Mouse (Mus musculus): ENCODE data around the gene Mpc1. TPM values are rescaled to one million over a fixed set of nuclear protein-coding genes. Genes with fewer than 3 reads are reported as not detected.
A peak's percentile ranks its signal among the peaks of the same experiment; 100 is the strongest.
"Not testable (repeated sequence)": the region's sequence is repeated elsewhere in the genome, so short reads cannot be mapped to it uniquely, and the experiment has no call there.

Mpc1 gene
- polyA plus RNA-seq, 1 experiment from 2014 or later = 84.6 TPM

DNA sequence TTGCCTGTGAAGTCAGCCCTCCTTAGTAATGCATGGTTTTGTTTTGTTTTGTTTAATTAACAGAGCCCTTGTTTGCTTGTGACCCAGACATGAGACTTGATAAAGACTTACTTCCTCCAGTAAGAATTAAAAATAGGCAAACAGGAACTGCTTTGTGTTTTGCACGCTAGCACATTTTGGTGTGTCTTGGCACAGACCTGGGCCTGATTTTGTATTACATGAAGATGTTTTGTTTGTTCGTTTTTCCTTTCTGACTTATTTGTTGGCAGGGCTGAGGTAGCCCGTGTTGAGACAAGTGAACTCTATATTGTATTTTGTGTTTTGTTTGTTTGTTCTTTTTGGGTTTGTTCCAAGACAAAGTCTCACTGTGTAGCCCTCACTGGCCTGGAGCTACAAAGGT lies 29.0 kb downstream of the Mpc1 start:
- 45% methylated on average over 3 of the region's 3 CpGs for WGBS
- Histone ChIP-seq H3K4me3 (peak overlapping the region; percentile 75), H3K9me3 (replicated peaks) (no peaks in the 10 kb centered on the region), H3K27me3 (ENCODE audit: low read depth, poor library complexity, severe bottlenecking) (no peaks in the 10 kb centered on the region), H3K4me1 (peaks cover 14% of the 10 kb centered on the region), H3K27ac (no peak overlapping the region; the same call in 1 of the 2 replicates), H3K36me3 (0 out of 2 replicates have a peak, but pooled peaks cover 3% of the 10 kb centered on the region)
- DNase-seq (ENCODE audit: low spot score) = no peak

GRCm38 (mm10) chr17:8313976-8314375 lies 31.3 kb downstream of the Mpc1 start:
- DNase-seq (ENCODE audit: low spot score) = no peak
- no peaks in the 10 kb centered on the region for H3K9me3 ChIP-seq (replicated peaks)
- H3K4me3 ChIP-seq = no peak overlapping the region
- H3K27me3 ChIP-seq (ENCODE audit: low read depth, poor library complexity, severe bottlenecking) = no peaks in the 10 kb centered on the region
- no peak overlapping the region for H3K27ac ChIP-seq
- 96% methylated on average over 3 of the region's 3 CpGs for WGBS
- H3K4me1 ChIP-seq = peaks cover 14% of the 10 kb centered on the region
- H3K36me3 ChIP-seq = 0 out of 2 replicates have a peak, but pooled peaks cover 3% of the 10 kb centered on the region

DNA sequence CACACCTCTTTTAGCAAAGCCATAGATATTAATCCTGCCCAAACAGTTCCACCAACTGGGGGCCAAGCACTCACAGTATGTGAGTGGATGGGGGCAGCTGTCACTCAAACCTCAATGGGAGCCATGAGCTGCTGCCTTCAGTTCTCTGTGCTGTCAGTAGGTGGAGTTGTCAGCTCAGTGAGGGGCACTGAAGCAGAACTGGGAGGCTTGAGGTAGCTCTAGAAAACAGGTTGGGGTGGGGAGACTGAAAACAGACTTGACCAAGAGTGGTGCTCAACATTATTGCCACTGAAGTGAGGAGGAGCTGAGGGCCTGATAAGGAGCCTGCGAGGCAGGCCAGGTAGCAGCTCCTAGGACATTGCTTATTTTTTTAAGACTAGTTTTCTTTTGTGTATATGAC lies 33.5 kb downstream of the Mpc1 start:
- H3K9me3 ChIP-seq (replicated peaks) = no peaks in the 10 kb centered on the region
- peaks cover 14% of the 10 kb centered on the region for H3K4me1 ChIP-seq
- 90% methylated on average over 1 of the region's 1 CpGs for WGBS
- H3K36me3 ChIP-seq = peaks cover 6% of the 10 kb centered on the region; the same call in 1 of the 2 replicates
- H3K27me3 ChIP-seq (ENCODE audit: low read depth, poor library complexity, severe bottlenecking) = no peaks in the 10 kb centered on the region
- no peak overlapping the region for H3K27ac ChIP-seq
- no peak overlapping the region for H3K4me3 ChIP-seq
- DNase-seq (ENCODE audit: low spot score) = no peak

DNA sequence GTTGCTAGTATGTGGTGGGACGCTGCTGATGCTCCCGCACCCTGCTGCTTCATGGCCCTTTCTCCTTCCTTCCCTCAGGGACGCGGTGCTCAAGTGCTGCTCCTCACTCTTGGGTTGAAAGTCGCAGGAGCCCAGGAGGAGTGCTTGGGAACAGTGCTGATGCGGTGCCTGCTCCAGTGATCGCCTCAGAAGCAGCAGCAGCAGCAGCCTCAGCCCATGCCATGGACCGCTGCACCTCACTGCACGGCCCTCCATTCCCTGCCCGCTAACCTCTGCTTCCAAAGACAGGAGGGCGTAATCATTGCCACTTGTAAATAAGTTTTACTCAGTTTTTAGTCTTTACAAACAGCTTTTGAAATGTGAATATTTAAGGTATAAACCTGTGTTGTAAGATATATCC lies 44.2 kb downstream of the Mpc1 start:
- not testable (repeated sequence) for H3K27ac ChIP-seq; H3K4me1 ChIP-seq; H3K9me3 ChIP-seq (replicated peaks); DNase-seq (ENCODE audit: low spot score); H3K4me3 ChIP-seq; H3K27me3 ChIP-seq (ENCODE audit: low read depth, poor library complexity, severe bottlenecking)
- 93% methylated on average over 11 of the region's 11 CpGs for WGBS
- peaks cover 23% of the 10 kb centered on the region for H3K36me3 ChIP-seq

DNA sequence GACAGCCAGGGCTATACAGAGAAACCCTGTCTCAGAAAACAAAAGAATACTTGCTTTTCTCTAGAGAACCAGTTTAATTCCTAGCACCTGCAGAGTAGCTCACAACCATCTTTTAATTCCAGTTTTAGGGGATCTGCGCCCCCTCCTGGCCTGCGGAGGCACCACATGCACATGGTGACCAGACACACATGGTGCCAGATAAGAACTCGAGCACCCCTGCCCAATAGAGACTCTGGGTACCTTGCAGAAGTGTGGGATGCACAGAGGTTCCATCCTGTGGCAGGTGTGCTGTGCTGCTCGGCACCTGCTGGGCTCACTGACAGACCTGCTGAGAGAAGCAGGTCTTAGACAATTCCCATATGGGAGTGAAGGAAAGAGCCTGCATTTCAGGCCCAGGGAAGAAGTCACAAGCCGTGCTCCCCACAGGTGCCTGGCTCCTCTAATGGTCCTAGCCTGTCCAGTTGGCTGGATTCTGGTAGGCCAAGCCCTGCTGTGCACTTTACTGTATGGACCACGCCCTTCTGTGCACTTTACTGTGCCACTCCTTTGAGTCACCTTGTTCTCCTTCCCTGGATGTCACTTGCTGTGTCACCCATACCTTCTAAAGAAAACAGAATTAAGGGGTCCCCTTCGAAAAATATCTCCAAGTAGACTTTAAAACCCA lies 45.9 kb downstream of the Mpc1 start:
- H3K4me3 ChIP-seq = no peak overlapping the region
- H3K4me1 ChIP-seq = no peaks in the 10 kb centered on the region
- 70% methylated on average over 7 of the region's 7 CpGs for WGBS
- H3K36me3 ChIP-seq = peaks cover 17% of the 10 kb centered on the region
- H3K27ac ChIP-seq = no peak overlapping the region
- DNase-seq (ENCODE audit: low spot score) = no peak
- H3K27me3 ChIP-seq (ENCODE audit: low read depth, poor library complexity, severe bottlenecking) = no peaks in the 10 kb centered on the region
- no peaks in the 10 kb centered on the region for H3K9me3 ChIP-seq (replicated peaks)

DNA sequence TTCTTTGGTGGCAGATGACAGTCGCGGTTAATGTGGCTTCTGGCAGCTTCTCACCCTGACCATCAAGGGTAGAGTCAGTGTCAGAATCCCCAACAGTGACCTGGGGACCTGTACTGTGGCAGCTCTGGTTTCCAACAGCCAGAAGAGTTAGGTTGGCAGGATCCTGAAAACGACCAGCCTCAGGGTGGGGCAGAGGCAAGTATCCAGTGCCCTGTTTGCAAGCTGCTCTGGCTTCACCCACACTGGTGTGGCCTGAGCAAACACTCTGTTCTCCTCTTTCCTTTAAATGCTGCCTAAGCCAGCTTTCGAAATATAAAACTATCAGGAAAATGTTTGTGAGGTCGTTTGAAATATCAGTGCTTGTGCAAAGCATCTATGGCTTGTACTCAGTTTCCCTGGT lies 47.9 kb downstream of the Mpc1 start:
- 79% methylated on average over 5 of the region's 5 CpGs for WGBS
- Histone ChIP-seq H3K4me3 (no peak overlapping the region), H3K36me3 (peaks cover 16% of the 10 kb centered on the region), H3K27ac (no peak overlapping the region), H3K9me3 (replicated peaks) (no peaks in the 10 kb centered on the region), H3K27me3 (ENCODE audit: low read depth, poor library complexity, severe bottlenecking) (no peaks in the 10 kb centered on the region), H3K4me1 (no peaks in the 10 kb centered on the region)
- DNase-seq (ENCODE audit: low spot score) = no peak

DNA sequence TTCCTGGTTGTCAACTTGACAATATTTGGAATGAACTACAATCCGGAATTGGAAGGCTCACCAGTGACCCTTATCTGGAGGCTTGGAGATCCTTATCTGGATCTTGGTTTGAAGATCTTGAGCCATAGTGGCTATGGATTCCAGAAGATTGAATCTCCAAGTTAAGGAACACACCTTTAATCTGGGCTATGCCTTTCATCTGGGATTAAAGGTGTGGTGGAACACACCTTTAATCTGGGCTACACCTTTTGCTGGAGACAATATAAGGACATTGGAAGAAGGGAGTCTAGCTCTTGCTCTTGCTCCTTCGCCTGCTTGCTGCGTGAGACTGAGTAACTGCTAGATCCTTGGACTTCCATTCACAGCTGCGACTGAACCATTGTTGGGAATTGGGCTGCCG lies 54.5 kb downstream of the Mpc1 start, which contains the start of gene Prr18:
Gene Prr18 (plus strand): TSS at position 301 of the 400 bp plus-strand sequence.
- H3K4me3 ChIP-seq; DNase-seq (ENCODE audit: low spot score); H3K27ac ChIP-seq; H3K9me3 ChIP-seq (replicated peaks); H3K36me3 ChIP-seq: not testable (repeated sequence)
- peaks cover 45% of the 10 kb centered on the region for H3K27me3 ChIP-seq (ENCODE audit: low read depth, poor library complexity, severe bottlenecking)
- H3K4me1 ChIP-seq = peaks cover 18% of the 10 kb centered on the region
- WGBS = 90% methylated on average over 1 of the region's 5 CpGs

DNA sequence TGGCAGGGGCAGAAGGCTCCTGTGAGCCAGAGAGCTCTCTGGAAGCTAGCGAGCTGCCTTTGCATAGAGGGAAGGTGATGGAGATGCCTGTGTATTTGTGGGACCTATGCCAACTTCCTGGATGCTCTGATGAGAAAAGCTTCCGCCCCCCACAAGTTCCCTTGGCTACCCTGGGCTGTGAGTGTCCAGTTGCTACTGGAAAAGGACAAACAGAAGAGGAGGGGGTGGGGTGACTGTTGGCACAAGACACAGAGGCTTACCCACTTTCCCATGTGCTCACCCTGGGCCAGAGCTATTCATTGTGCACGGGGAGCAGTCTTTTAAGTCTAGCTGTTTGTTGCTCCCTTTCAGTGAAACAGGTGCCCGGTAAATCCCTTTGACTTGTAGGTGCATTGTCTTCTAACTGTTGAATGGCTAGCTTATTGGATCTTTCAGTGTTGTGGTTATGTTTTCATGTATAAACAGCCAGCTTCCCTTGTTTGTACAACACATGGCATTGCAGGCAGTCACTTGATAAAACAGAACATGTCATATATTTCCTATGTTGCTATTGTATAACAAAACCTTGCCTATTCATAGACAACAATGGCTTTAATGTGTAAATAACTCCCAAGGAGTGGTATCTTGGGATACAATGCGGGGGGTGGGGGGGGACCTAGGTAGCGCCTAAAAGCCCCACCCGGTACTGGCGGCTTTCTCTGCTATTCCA lies 57.1 kb downstream of the Mpc1 start:
- Histone ChIP-seq H3K36me3 (no peaks in the 10 kb centered on the region), H3K4me1 (peaks cover 18% of the 10 kb centered on the region), H3K27ac (no peak overlapping the region), H3K9me3 (replicated peaks) (no peaks in the 10 kb centered on the region), H3K4me3 (peak overlapping the region; percentile 70; the same call in 1 of the 2 replicates), H3K27me3 (ENCODE audit: low read depth, poor library complexity, severe bottlenecking) (peaks cover 61% of the 10 kb centered on the region)
- DNase-seq (ENCODE audit: low spot score) = no peak
- 25% methylated on average over 8 of the region's 8 CpGs for WGBS

GRCm38 (mm10) chr17:8340407-8341359 lies 58.0 kb downstream of the Mpc1 start:
- peak overlapping the region; percentile 63 for H3K27ac ChIP-seq
- DNase-seq (ENCODE audit: low spot score) = peak; percentile 61
- H3K27me3 ChIP-seq (ENCODE audit: low read depth, poor library complexity, severe bottlenecking) = peaks cover 61% of the 10 kb centered on the region
- peak overlapping the region; percentile 70 for H3K4me3 ChIP-seq
- H3K9me3 ChIP-seq (replicated peaks) = no peaks in the 10 kb centered on the region
- H3K36me3 ChIP-seq = no peaks in the 10 kb centered on the region
- WGBS = under 1% methylated on average over 73 of the region's 92 CpGs
- peaks cover 18% of the 10 kb centered on the region for H3K4me1 ChIP-seq

DNA sequence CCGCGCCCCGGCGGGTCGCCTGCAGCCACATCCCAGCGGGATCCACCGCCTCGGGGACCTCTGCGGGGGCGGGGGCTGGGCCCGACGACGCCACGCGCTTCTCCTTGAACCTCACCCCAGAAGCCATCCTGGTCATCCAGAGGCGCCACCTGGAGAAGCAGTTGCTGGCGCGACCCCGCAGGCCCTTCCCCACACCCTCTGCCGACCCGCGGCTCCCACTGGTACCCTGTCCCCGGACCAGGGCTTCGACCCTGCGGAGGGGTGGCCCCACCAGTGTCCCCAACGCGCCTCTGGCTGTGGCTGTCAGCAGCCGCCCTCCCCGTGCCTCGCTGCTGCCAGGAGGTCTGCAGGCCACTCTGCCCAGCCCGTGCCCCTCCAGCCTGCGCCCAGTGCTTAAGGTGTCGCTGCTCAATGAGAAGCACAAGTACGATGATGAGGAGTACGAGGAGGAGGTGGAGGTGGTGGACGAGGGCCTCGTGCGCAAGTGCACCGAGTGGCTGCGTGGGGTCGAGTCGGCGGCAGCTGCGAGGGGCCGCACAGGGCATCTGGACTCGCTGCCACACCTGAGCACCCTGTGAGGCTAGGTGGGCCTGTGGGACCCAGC lies 58.8 kb downstream of the Mpc1 start:
- peak; percentile 57 for DNase-seq (ENCODE audit: low spot score)
- WGBS = 10% methylated on average over 46 of the region's 46 CpGs
- Histone ChIP-seq H3K27ac (peak overlapping the region; percentile 63), H3K4me3 (peak overlapping the region; percentile 70), H3K9me3 (replicated peaks) (no peaks in the 10 kb centered on the region), H3K36me3 (no peaks in the 10 kb centered on the region), H3K4me1 (peaks cover 18% of the 10 kb centered on the region), H3K27me3 (ENCODE audit: low read depth, poor library complexity, severe bottlenecking) (peaks cover 61% of the 10 kb centered on the region)

DNA sequence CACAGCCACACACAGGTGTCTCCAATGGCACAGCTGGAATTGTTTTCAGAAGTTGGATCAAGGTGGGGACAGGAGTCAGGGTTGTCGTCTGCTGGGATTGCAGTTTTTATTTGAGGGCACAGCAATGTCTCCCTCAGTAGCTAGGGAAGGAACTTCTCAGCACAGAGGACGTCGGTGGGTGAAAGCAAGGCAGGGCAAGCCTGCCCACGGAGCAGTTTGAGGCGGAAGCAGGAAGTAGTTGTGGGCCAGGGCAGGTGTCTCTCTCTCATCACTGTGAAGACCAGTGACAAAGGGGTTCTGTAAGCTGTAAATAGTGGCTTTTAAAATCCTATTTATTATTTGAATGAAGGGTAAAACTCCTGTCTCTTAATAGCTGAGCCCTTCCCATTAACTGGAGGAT lies 60.0 kb downstream of the Mpc1 start:
- H3K4me1 ChIP-seq = peaks cover 18% of the 10 kb centered on the region
- no peak for DNase-seq (ENCODE audit: low spot score)
- H3K36me3 ChIP-seq = no peaks in the 10 kb centered on the region
- H3K4me3 ChIP-seq = no peak overlapping the region
- 51% methylated on average over 5 of the region's 5 CpGs for WGBS
- H3K9me3 ChIP-seq (replicated peaks) = no peaks in the 10 kb centered on the region
- H3K27ac ChIP-seq = no peak overlapping the region
- H3K27me3 ChIP-seq (ENCODE audit: low read depth, poor library complexity, severe bottlenecking) = peaks cover 61% of the 10 kb centered on the region

DNA sequence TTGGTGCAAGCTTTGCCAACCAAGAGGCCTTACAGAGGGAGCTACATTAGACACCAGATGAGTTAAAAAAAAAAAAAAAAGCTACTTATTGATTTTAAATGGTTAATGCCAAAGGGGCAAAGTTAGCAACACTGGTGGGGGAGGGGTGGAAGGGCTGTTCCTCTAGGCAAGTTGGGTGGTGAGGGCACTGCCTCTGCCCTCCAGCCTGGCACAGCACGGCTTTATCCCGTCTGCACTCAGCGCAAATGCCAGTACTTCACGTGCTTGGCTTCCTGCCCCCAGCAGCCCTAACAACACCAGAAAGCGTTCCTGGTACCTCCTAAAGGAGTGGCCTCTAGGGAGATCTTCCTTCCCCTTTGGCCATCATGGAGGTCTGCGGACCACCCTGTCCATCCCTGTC lies 60.7 kb downstream of the Mpc1 start:
- Histone ChIP-seq H3K9me3 (replicated peaks) (no peaks in the 10 kb centered on the region), H3K36me3 (no peaks in the 10 kb centered on the region), H3K4me1 (peaks cover 18% of the 10 kb centered on the region), H3K27me3 (ENCODE audit: low read depth, poor library complexity, severe bottlenecking) (peaks cover 53% of the 10 kb centered on the region), H3K27ac (no peak overlapping the region), H3K4me3 (no peak overlapping the region)
- DNase-seq (ENCODE audit: low spot score) = no peak
- WGBS = 74% methylated on average over 6 of the region's 6 CpGs

All from limb, embryonic 10.5 days (tissue).